In genomic region chr4:97810348-97810939, GRCm38 (mm10) we compare ENCODE assay signal across 19 mouse cellular contexts. TPM values are rescaled to one million over a fixed set of nuclear protein-coding genes. Genes with fewer than 3 reads are reported as not detected.
DNase-seq lines count a peak whose midpoint lies in the region; ATAC-seq and TF ChIP-seq lines count a peak whose summit lies in the region.
"Had no signal": no experiment of that assay in that cellular context is flagged by ENCODE, and none has a peak within 500 bp of the region (broad histone marks: within the 10 kb centered on the region; RNA-seq: fewer than 3 reads in every experiment).

No protein-coding gene starts in this region.

- no peak for TF ChIP-seq CTCF in lung, postnatal 0 days (IDR thresholded peaks at IDR 0.05)

- 0 out of 2 replicates have a peak overlapping the region, but pooled peaks have one; percentile 1 for H3K27ac ChIP-seq in heart, embryonic 12.5 days (ENCODE audit: poor library complexity, severe bottlenecking)
- no peak overlapping the region for H3K27ac ChIP-seq in heart, embryonic 10.5 days
- H3K27ac ChIP-seq in lung, postnatal 0 days (ENCODE audit: low read length), result 0 out of 2 replicates have a peak overlapping the region, but pooled peaks have one; percentile 12
- H3K27ac ChIP-seq: embryonic facial prominence, embryonic 12.5 days; hindbrain, embryonic 14.5 days had no signal

- H3K27me3 ChIP-seq in heart, embryonic 12.5 days (replicated peaks), result no peaks in the 10 kb centered on the region
- H3K27me3 ChIP-seq in heart, embryonic 10.5 days (ENCODE audit: insufficient read depth, poor library complexity, severe bottlenecking), result no peaks in the 10 kb centered on the region
- no peaks in the 10 kb centered on the region for H3K27me3 ChIP-seq in lung, postnatal 0 days (replicated peaks; ENCODE audit: insufficient read depth, low read length)
- H3K27me3 ChIP-seq: embryonic facial prominence, embryonic 12.5 days had no signal

- no peaks in the 10 kb centered on the region for H3K9me3 ChIP-seq in heart, embryonic 12.5 days (replicated peaks)
- H3K9me3 ChIP-seq in heart, embryonic 10.5 days, result no peaks in the 10 kb centered on the region
- H3K9me3 ChIP-seq in lung, postnatal 0 days (ENCODE audit: low read length), result no peaks in the 10 kb centered on the region
- H3K9me3 ChIP-seq: embryonic facial prominence, embryonic 12.5 days had no signal

- H3K4me1 ChIP-seq in heart, embryonic 12.5 days (replicated peaks), result peaks cover 29% of the 10 kb centered on the region
- peaks cover 13% of the 10 kb centered on the region for H3K4me1 ChIP-seq in heart, embryonic 10.5 days
- H3K4me1 ChIP-seq in lung, postnatal 0 days (ENCODE audit: insufficient read depth, low read depth, low read length), result peaks cover 7% of the 10 kb centered on the region; the same call in 1 of the 2 replicates

- TF ChIP-seq EP300 in lung, postnatal 0 days (IDR thresholded peaks at IDR 0.05), result no peak

- H3K36me3 ChIP-seq in heart, embryonic 12.5 days, result peaks cover 7% of the 10 kb centered on the region; the same call in 1 of the 2 replicates
- peaks cover 5% of the 10 kb centered on the region; the same call in 1 of the 2 replicates for H3K36me3 ChIP-seq in heart, embryonic 10.5 days
- no peaks in the 10 kb centered on the region for H3K36me3 ChIP-seq in lung, postnatal 0 days (ENCODE audit: insufficient read depth, low read length)
- H3K36me3 ChIP-seq: embryonic facial prominence, embryonic 12.5 days had no signal

- H3K9ac ChIP-seq in heart, embryonic 12.5 days, result no peak overlapping the region
- no peak overlapping the region for H3K9ac ChIP-seq in lung, postnatal 0 days (replicated peaks; ENCODE audit: low read depth)
- H3K9ac ChIP-seq: embryonic facial prominence, embryonic 12.5 days; hindbrain, embryonic 14.5 days had no signal

- DNase-seq in heart, embryonic 10.5 days (ENCODE audit: low spot score), result no peak
- DNase-seq in lung, postnatal 0 days (ENCODE audit: low spot score), result no peak
- DNase-seq in lung, postnatal 4 days, result no peak
- DNase-seq in left cerebral cortex, postnatal 25 days (ENCODE audit: low spot score in 2 of 2), result no peak
- DNase-seq: cerebellum, postnatal 36 days; kidney, adult 11 months; kidney, postnatal 10 days; lung, adult 2 months; right cerebral cortex, postnatal 4 days; thymus, adult 18-20 months had no signal

- no peak overlapping the region for H3K4me3 ChIP-seq in heart, embryonic 12.5 days
- no peak overlapping the region for H3K4me3 ChIP-seq in heart, embryonic 10.5 days
- H3K4me3 ChIP-seq in lung, postnatal 0 days (ENCODE audit: low read depth, low read length), result no peak overlapping the region
- H3K4me3 ChIP-seq: embryonic facial prominence, embryonic 12.5 days had no signal

- H3K4me2 ChIP-seq in heart, embryonic 12.5 days, result no peak overlapping the region
- H3K4me2 ChIP-seq in lung, postnatal 0 days (replicated peaks; ENCODE audit: low read depth, low read length), result no peak overlapping the region
- H3K4me2 ChIP-seq: embryonic facial prominence, embryonic 12.5 days; hindbrain, embryonic 14.5 days had no signal

- intact Hi-C loops in left cerebral cortex, postnatal 25 days (cut with DNase I), result no loop called here

- 61% methylated on average over 7 of the region's 7 CpGs for WGBS in heart, embryonic 12.5 days
- 69% methylated on average over 7 of the region's 7 CpGs for WGBS in heart, embryonic 10.5 days
- WGBS in lung, postnatal 0 days, result 80% methylated on average over 7 of the region's 7 CpGs

- no peak for ATAC-seq in heart, embryonic 12.5 days (ENCODE audit: insufficient number of reproducible peaks, low FRiP score)
- ATAC-seq in lung, postnatal 0 days, result no peak
- peak; percentile 34; the same call in 1 of the 2 replicates for ATAC-seq in erythroblast, adult 5-6 weeks (replicated peaks; ENCODE audit: low FRiP score, poor library complexity, severe bottlenecking)
- peak; percentile 96 for ATAC-seq in megakaryocyte-erythroid progenitor cell, adult 5-6 weeks (replicated peaks; ENCODE audit: low FRiP score, low TSS enrichment, poor library complexity, severe bottlenecking)
- ATAC-seq: CD4-positive, CD25-positive, alpha-beta regulatory T cell, adult 4 months; midbrain, embryonic 16.5 days had no signal

RNA-seq across cellular contexts. Expression of gene E130114P18Rik, which starts 32.6 kb away (rescaled TPM):
- polyA plus RNA-seq in heart, embryonic 12.5 days (2016; fragmentation: Nextera tagmentation; extraction: Ambion mirVana), result 0.50 and 0.74 TPM in 2 replicates
- 0.33 and 1.1 TPM in 2 replicates for polyA plus RNA-seq in heart, embryonic 10.5 days (2016; fragmentation: Nextera tagmentation; extraction: Ambion mirVana)
- 0.36 and 0.76 TPM in 2 replicates for polyA plus RNA-seq in lung, postnatal 0 days (2015; fragmentation: Nextera tagmentation; extraction: Ambion mirVana)
- total RNA-seq in erythroblast, adult 5-6 weeks (2015; ENCODE audit: low replicate concordance), result not detected in 2 replicates
- total RNA-seq in erythroblast, adult 5-6 weeks (2017; ENCODE audit: low replicate concordance), result not detected in 2 replicates
- not detected in 2 replicates for total RNA-seq in megakaryocyte-erythroid progenitor cell, adult 5-6 weeks (2014; fragmentation: Nextera tagmentation)
- not detected in 2 replicates for total RNA-seq in megakaryocyte-erythroid progenitor cell, adult 5-6 weeks (2017)
- total RNA-seq in left cerebral cortex, postnatal 25 days (2021), result 1 to 10 TPM; 6.0 to 6.5 TPM
- total RNA-seq: granulocyte monocyte progenitor cell, adult 5-6 weeks; megakaryocyte, adult 5-6 weeks had no signal
- polyA plus RNA-seq: CD4-positive, CD25-positive, alpha-beta regulatory T cell, adult 4 months had no signal

RNA-seq across cellular contexts. Expression of gene Nfia, which starts 37.9 kb away (rescaled TPM):
- 37.5 and 42.0 TPM in 2 replicates for polyA plus RNA-seq in heart, embryonic 12.5 days (2016; fragmentation: Nextera tagmentation; extraction: Ambion mirVana)
- 14.4 and 19.6 TPM in 2 replicates for polyA plus RNA-seq in heart, embryonic 10.5 days (2016; fragmentation: Nextera tagmentation; extraction: Ambion mirVana)
- polyA plus RNA-seq in lung, postnatal 0 days (2015; fragmentation: Nextera tagmentation; extraction: Ambion mirVana), result 40.5 and 45.4 TPM in 2 replicates
- 19.6 and 21.3 TPM in 2 replicates for total RNA-seq in erythroblast, adult 5-6 weeks (2015; ENCODE audit: low replicate concordance)
- 4.7 and 12.0 TPM in 2 replicates for total RNA-seq in erythroblast, adult 5-6 weeks (2017; ENCODE audit: low replicate concordance)
- 136 and 212 TPM in 2 replicates for total RNA-seq in megakaryocyte-erythroid progenitor cell, adult 5-6 weeks (2014; fragmentation: Nextera tagmentation)
- 16.7 and 33.0 TPM in 2 replicates for total RNA-seq in megakaryocyte-erythroid progenitor cell, adult 5-6 weeks (2017)
- total RNA-seq in left cerebral cortex, postnatal 25 days (2021), result 10 to 100 TPM; 63.0 to 73.6 TPM

Comparison
In these comparisons a context has a peak if more than half of its experiments do, and no peak if none do; other contexts are left out.
1. ATAC-seq: peak in erythroblast, adult 5-6 weeks (single experiment) and megakaryocyte-erythroid progenitor cell, adult 5-6 weeks (single experiment); none in heart, embryonic 12.5 days (single experiment) and lung, postnatal 0 days (single experiment).
2. RNA of gene E130114P18Rik, which starts 32.6 kb away (total RNA-seq): 6.0 to 6.5 TPM in left cerebral cortex, postnatal 25 days; not detected in erythroblast, adult 5-6 weeks and not detected in megakaryocyte-erythroid progenitor cell, adult 5-6 weeks; every median in the first group is over 4 times any median in the second.